Mouse (Mus musculus): Measurements from ENCODE around the gene Fnbp1l. TPM values are rescaled to one million over a fixed set of nuclear protein-coding genes. Genes with fewer than 3 reads are reported as not detected.
A peak's percentile ranks its signal among the peaks of the same experiment; 100 is the strongest.

Fnbp1l gene
- polyA plus RNA-seq, 1 experiment from 2014 or later = 19.8 TPM

DNA sequence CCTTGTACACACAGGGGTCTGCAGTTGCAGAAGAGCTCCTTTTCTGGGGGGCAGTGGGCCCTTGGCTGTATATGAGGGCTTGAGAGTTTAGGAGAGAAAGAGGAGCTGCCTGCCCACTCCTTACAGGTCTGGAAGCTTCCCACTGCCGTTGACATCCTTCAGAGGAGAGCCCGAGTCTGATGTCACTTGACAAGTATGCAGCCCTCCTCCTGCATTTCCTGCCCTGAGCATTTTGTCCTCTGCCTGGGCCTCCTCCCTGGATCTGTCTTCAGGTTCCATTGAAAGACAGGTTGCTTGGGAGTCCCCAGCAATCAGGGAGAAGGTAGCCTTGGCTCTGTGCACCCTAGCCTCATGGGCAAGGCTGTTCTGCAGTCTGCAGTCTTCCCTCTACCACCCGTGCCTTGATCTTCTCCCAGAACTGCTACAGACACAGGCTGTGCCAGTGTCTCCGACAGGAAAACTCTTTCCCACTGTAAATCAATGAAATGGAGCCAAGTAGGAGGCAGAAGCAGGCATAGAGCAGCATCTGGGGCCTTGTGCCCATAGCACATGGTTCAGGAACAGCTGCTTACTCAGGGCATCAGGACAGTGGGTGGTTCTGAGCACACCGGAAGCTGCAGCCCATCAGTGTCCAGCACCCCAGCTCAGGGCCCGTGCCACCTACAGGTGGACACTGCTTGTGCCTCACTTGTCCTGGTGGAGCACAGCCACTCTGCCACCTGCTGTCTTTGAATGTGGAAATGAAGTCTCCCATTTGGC is 103.8 kb downstream of the Fnbp1l start:
- peak; percentile 44 for TF ChIP-seq CTCF (IDR thresholded peaks at IDR 0.05; ENCODE audit: low read depth)
- Histone ChIP-seq H3K4me2 (replicated peaks; ENCODE audit: low read depth) (peak overlapping the region; percentile 33), H3K4me1 (replicated peaks; ENCODE audit: control insufficient read depth, insufficient read depth, low read length) (peaks cover 4% of the 10 kb centered on the region; the same call in 1 of the 2 replicates), H3K9ac (ENCODE audit: low read depth, low read length) (peak overlapping the region; percentile 0; the same call in 1 of the 2 replicates), H3K9me3 (ENCODE audit: control insufficient read depth) (no peaks in the 10 kb centered on the region), H3K36me3 (ENCODE audit: control insufficient read depth, insufficient read depth) (peaks cover 42% of the 10 kb centered on the region; the same call in 1 of the 2 replicates), H3K4me3 (ENCODE audit: low read depth, low read length) (no peak overlapping the region), H3K27me3 (replicated peaks; ENCODE audit: control insufficient read depth, insufficient read depth, low read length) (no peaks in the 10 kb centered on the region), H3K27ac (ENCODE audit: low read depth, low read length) (no peak overlapping the region; the same call in 1 of the 2 replicates)
- WGBS = 48% methylated on average over 6 of the region's 6 CpGs
- no peak for ATAC-seq

DNA sequence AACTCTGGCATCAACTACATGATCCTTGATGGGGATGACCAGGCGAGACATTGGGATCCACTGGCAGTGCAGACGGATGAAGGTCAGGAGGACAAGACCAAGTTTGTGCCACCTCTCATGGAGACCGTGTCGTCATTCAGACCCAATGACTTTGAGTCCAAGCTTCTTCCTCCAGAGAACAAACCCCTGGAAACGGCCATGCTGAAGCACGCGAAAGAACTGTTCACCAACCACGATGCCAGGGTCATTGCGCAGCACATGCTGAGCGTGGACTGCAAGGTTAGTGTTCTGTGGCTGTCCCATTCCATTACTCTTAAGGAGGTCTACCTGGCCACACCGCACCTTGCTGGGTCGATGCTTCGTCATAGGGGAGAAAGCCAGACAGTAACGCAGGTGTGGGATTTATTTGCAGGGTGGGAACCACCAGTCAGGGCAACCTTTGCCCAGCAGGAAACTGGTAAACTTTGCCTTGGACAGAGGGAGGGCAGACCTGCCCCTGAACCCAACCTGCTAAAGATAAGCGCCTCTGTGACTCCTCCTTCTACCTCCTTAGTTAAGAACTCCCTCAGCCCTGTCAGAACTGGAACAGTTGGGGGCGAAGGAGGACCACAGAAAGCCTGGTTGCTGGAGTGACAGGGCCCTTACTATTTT is 106.7 kb downstream of the Fnbp1l start:
- no peaks in the 10 kb centered on the region for H3K9me3 ChIP-seq (ENCODE audit: control insufficient read depth)
- no peaks in the 10 kb centered on the region for H3K27me3 ChIP-seq (replicated peaks; ENCODE audit: control insufficient read depth, insufficient read depth, low read length)
- peak overlapping the region; percentile 57 for H3K9ac ChIP-seq (ENCODE audit: low read depth, low read length)
- peaks cover 28% of the 10 kb centered on the region; the same call in 1 of the 2 replicates for H3K36me3 ChIP-seq (ENCODE audit: control insufficient read depth, insufficient read depth)
- H3K4me1 ChIP-seq (replicated peaks; ENCODE audit: control insufficient read depth, insufficient read depth, low read length) = peaks cover 15% of the 10 kb centered on the region; the same call in 1 of the 2 replicates
- H3K4me3 ChIP-seq (ENCODE audit: low read depth, low read length) = peak overlapping the region; percentile 25
- WGBS = 44% methylated on average over 16 of the region's 16 CpGs
- H3K4me2 ChIP-seq (replicated peaks; ENCODE audit: low read depth) = peak overlapping the region; percentile 57
- TF ChIP-seq CTCF (IDR thresholded peaks at IDR 0.05; ENCODE audit: low read depth) = 0 out of 2 replicates have a peak, but pooled peaks have one; percentile 29
- peak overlapping the region; percentile 94 for H3K27ac ChIP-seq (ENCODE audit: low read depth, low read length)
- ATAC-seq = peak; percentile 74

DNA sequence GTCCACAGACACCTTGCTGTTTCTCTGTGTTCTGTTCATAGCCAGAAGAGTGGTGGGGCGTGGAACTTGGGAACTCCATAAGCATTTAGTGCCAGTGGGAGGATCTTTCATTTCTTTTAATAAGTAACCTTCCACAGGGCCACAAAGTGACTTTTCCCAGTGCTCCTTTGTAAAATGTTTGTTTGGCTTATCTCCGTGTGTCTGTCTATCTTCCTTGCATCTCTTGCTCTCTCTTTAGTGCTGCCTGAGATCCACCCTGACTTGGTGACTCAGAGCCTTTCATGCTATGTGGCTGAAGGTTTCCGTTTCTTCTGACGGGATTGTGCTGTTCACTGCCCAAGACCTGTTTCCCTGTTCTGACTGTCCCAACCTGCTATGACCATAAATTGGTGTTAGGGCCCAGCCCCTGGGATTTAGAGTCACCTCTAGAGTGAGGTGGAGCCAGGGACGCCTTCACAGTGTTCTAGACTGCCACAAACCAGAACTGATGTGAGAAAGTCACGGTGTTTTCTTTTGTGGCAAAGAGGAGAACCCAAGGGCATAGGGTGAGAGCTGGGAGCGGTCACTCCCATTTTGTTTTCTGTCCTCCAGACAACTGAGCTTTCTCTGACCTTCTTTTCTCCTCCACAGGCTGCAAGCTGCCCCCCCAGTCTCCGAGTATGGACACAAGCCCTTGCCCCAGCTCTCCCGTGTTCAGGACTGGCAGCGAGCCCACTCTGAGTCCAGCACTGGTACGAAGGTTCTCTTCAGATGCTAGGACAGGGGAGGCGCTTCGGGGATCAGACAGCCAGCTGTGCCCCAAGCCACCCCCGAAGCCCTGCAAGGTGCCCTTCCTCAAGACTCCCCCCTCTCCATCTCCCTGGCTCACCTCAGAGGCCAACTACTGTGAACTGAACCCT is 107.5 kb downstream of the Fnbp1l start:
- WGBS = 39% methylated on average over 14 of the region's 14 CpGs
- peak overlapping the region; percentile 94 for H3K27ac ChIP-seq (ENCODE audit: low read depth, low read length)
- peak overlapping the region; percentile 57 for H3K9ac ChIP-seq (ENCODE audit: low read depth, low read length)
- no peaks in the 10 kb centered on the region for H3K9me3 ChIP-seq (ENCODE audit: control insufficient read depth)
- peak overlapping the region; percentile 25 for H3K4me3 ChIP-seq (ENCODE audit: low read depth, low read length)
- peaks cover 23% of the 10 kb centered on the region; the same call in 1 of the 2 replicates for H3K36me3 ChIP-seq (ENCODE audit: control insufficient read depth, insufficient read depth)
- TF ChIP-seq CTCF (IDR thresholded peaks at IDR 0.05; ENCODE audit: low read depth) = no peak
- H3K4me2 ChIP-seq (replicated peaks; ENCODE audit: low read depth) = peak overlapping the region; percentile 57
- H3K27me3 ChIP-seq (replicated peaks; ENCODE audit: control insufficient read depth, insufficient read depth, low read length) = no peaks in the 10 kb centered on the region
- ATAC-seq = peak; percentile 61
- peaks cover 15% of the 10 kb centered on the region; the same call in 1 of the 2 replicates for H3K4me1 ChIP-seq (replicated peaks; ENCODE audit: control insufficient read depth, insufficient read depth, low read length)

DNA sequence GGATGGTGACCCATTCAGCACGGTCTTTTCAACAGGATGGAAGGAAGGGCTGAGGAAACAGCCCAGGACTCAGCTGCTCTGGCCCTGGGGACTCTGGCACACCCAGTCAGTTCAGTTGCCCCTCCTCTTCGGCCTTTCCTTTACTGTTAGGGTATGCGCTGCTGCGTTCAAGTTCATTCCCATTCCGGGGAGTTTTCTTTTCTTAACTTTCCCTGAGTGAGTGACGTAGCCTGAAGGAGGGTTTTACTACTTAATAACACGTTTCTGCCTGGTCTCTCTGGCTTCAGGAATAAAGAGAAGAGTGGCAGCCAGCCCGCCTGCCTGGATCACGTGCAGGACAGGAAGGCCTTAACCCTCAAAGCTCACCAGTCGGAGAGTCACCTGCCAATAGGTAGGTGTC is 108.6 kb downstream of the Fnbp1l start:
- H3K27me3 ChIP-seq (replicated peaks; ENCODE audit: control insufficient read depth, insufficient read depth, low read length) = no peaks in the 10 kb centered on the region
- H3K9me3 ChIP-seq (ENCODE audit: control insufficient read depth) = no peaks in the 10 kb centered on the region
- H3K36me3 ChIP-seq (ENCODE audit: control insufficient read depth, insufficient read depth) = peaks cover 19% of the 10 kb centered on the region; the same call in 1 of the 2 replicates
- peaks cover 13% of the 10 kb centered on the region; the same call in 1 of the 2 replicates for H3K4me1 ChIP-seq (replicated peaks; ENCODE audit: control insufficient read depth, insufficient read depth, low read length)
- no peak overlapping the region for H3K4me3 ChIP-seq (ENCODE audit: low read depth, low read length)
- no peak overlapping the region for H3K9ac ChIP-seq (ENCODE audit: low read depth, low read length)
- peak overlapping the region; percentile 94 for H3K27ac ChIP-seq (ENCODE audit: low read depth, low read length)
- peak overlapping the region; percentile 57 for H3K4me2 ChIP-seq (replicated peaks; ENCODE audit: low read depth)
- peak; percentile 2; the same call in 1 of the 2 replicates for ATAC-seq
- 45% methylated on average over 10 of the region's 10 CpGs for WGBS
- TF ChIP-seq CTCF (IDR thresholded peaks at IDR 0.05; ENCODE audit: low read depth) = no peak

DNA sequence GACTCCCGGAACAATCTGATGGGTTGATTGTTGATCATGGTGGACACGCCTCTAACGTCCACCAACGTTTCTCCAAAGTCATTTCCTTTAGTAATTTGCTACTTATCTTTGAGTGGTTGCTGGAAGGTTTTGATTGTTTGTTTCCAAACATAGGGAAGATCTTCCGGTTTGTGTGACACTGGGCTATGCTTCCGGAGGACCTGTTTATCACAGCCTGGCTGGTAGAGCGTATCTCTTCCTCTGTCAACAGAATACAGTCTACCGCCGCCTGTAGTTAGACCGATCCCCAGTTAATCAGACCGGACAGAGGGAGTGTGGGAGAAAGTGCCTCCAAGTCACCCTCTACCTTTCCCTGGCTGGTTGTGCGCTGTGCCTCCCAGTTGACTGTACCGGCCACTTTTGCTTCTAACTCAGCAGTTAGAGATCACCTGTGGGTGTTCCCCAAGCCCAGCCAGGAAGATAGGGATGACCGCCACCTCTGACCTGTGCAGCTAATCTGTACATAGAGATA is 109.2 kb downstream of the Fnbp1l start:
- no peak overlapping the region for H3K9ac ChIP-seq (ENCODE audit: low read depth, low read length)
- no peak; the same call in 1 of the 2 replicates for TF ChIP-seq CTCF (IDR thresholded peaks at IDR 0.05; ENCODE audit: low read depth)
- H3K4me2 ChIP-seq (replicated peaks; ENCODE audit: low read depth) = peak overlapping the region; percentile 57
- ATAC-seq = peak; percentile 9
- WGBS = 31% methylated on average over 14 of the region's 14 CpGs
- peak overlapping the region; percentile 94 for H3K27ac ChIP-seq (ENCODE audit: low read depth, low read length)
- no peaks in the 10 kb centered on the region for H3K27me3 ChIP-seq (replicated peaks; ENCODE audit: control insufficient read depth, insufficient read depth, low read length)
- H3K4me3 ChIP-seq (ENCODE audit: low read depth, low read length) = no peak overlapping the region
- H3K36me3 ChIP-seq (ENCODE audit: control insufficient read depth, insufficient read depth) = peaks cover 16% of the 10 kb centered on the region; the same call in 1 of the 2 replicates
- H3K4me1 ChIP-seq (replicated peaks; ENCODE audit: control insufficient read depth, insufficient read depth, low read length) = peaks cover 11% of the 10 kb centered on the region; the same call in 1 of the 2 replicates
- no peaks in the 10 kb centered on the region for H3K9me3 ChIP-seq (ENCODE audit: control insufficient read depth)

Data from intestine, postnatal 0 days (tissue).